Mouse (Mus musculus) ES-E14 (cell line): ENCODE results near the gene Gm6408.

Source experiments
- CHD2 ChIP-seq: IDR thresholded peaks from 2 replicates; pipeline ENCODE4 v1.6.1; 2014; ENCODE audit warnings: mild to moderate bottlenecking, low read depth, low read length, inconsistent platforms
- ZC3H11A ChIP-seq: IDR thresholded peaks from 2 replicates; pipeline ENCODE4 v1.6.1; 2012; ENCODE audit warnings: low read depth, mild to moderate bottlenecking, inconsistent platforms, low read length, borderline replicate concordance

GRCm38 (mm10) chr5:146435316-146435715, 46.4 kb upstream of the Gm6408 start:
- TF ChIP-seq CHD2 (no peak), ZC3H11A (no peak)
